Mouse (Mus musculus): ENCODE measurements around the gene Wdr46. TPM values are rescaled to one million over a fixed set of nuclear protein-coding genes. Genes with fewer than 3 reads are reported as not detected.
A peak's percentile ranks its signal among the peaks of the same experiment; 100 is the strongest.

Gene Wdr46
- total RNA-seq, 4 experiments from 2014 or later: 13.2 to 17.4 (median 14.9) TPM

GRCm38 (mm10) chr17:33928251-33928947, 12.1 kb upstream of the Wdr46 start:
- DNase-seq (ENCODE audit: low spot score in 2 of 2): no peak

- peak in 1 of 2 experiments; percentile 90 for DNase-seq (ENCODE audit: low spot score in 2 of 2)
Observed at GRCm38 (mm10) chr17:33929371-33930279, 10.8 kb upstream of the Wdr46 start, which contains the start of gene Rgl2. TSS of gene Rgl2 (plus strand) at chr17:33929543.

GRCm38 (mm10) chr17:33930280-33931158, 9.9 kb upstream of the Wdr46 start:
- peak in 1 of 2 experiments; percentile 65 for DNase-seq (ENCODE audit: low spot score in 2 of 2)

- no peak for DNase-seq (ENCODE audit: low spot score in 2 of 2)
Observed at GRCm38 (mm10) chr17:33931159-33931866, 9.1 kb upstream of the Wdr46 start.

GRCm38 (mm10) chr17:33931947-33932346, 8.5 kb upstream of the Wdr46 start:
- no peak for DNase-seq (ENCODE audit: low spot score in 2 of 2)

- DNase-seq (ENCODE audit: low spot score in 2 of 2): no peak
Observed at GRCm38 (mm10) chr17:33932448-33932847, 8.0 kb upstream of the Wdr46 start.

- no peak for DNase-seq (ENCODE audit: low spot score in 2 of 2)
Observed at GRCm38 (mm10) chr17:33932970-33933369, 7.5 kb upstream of the Wdr46 start.

- no peak for DNase-seq (ENCODE audit: low spot score in 2 of 2)
Observed at GRCm38 (mm10) chr17:33935422-33936055, 4.9 kb upstream of the Wdr46 start.

GRCm38 (mm10) chr17:33936993-33937392, 3.5 kb upstream of the Wdr46 start:
- DNase-seq (ENCODE audit: low spot score in 2 of 2): no peak

GRCm38 (mm10) chr17:33938783-33939182, 1.7 kb upstream of the Wdr46 start:
- DNase-seq (ENCODE audit: low spot score in 2 of 2): no peak

- no peak for DNase-seq (ENCODE audit: low spot score in 2 of 2)
Observed at GRCm38 (mm10) chr17:33940981-33941380, 521 bp downstream of the Wdr46 start.

GRCm38 (mm10) chr17:33941381-33941780, 921 bp downstream of the Wdr46 start:
- no peak for DNase-seq (ENCODE audit: low spot score in 2 of 2)

- DNase-seq (ENCODE audit: low spot score in 2 of 2): no peak
Observed at GRCm38 (mm10) chr17:33943454-33943853, 3.0 kb downstream of the Wdr46 start.

- no peak for DNase-seq (ENCODE audit: low spot score in 2 of 2)
Observed at GRCm38 (mm10) chr17:33947430-33948089, 7.1 kb downstream of the Wdr46 start.

GRCm38 (mm10) chr17:33948090-33948904, 7.8 kb downstream of the Wdr46 start:
- DNase-seq (ENCODE audit: low spot score in 2 of 2): no peak

GRCm38 (mm10) chr17:33948905-33949537, 8.6 kb downstream of the Wdr46 start:
- DNase-seq (ENCODE audit: low spot score in 2 of 2): peak in 1 of 2 experiments; percentile 3

- DNase-seq (ENCODE audit: low spot score in 2 of 2): peak in 1 of 2 experiments; percentile 15
Observed at GRCm38 (mm10) chr17:33950131-33950625, 9.7 kb downstream of the Wdr46 start.

Data from layer of hippocampus, adult 8-10 months (tissue).